Mouse (Mus musculus): Measurements from ENCODE around the gene Dscam. TPM values are rescaled to one million over a fixed set of nuclear protein-coding genes. Genes with fewer than 3 reads are reported as not detected.

Dscam gene
- polyA plus RNA-seq, 1 experiment, result 0.13 TPM

DNA sequence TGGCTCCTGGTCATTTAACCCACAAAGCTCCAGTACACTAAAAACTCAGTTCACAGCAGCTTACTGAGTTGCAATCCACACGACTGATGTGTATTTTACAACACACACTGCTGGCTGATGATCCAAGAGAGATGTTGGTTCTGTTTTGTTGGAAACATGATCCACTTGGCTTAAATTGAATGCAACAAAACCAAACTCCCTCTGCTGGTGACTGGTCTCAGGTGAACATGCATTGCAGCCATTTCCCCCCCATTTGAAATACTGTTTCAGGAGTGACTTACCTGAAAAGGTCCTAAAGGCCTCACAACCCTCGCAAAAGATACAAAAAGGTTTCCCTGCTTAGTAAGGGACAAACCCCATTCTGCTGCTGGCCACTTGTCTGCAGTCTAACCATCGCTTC lies 156.2 kb downstream of the Dscam start:
- H3K4me1 ChIP-seq (ENCODE audit: control insufficient read depth, insufficient read depth, low read length), result no peaks in the 10 kb centered on the region
- no peak overlapping the region for H3K9ac ChIP-seq (ENCODE audit: low read depth, poor library complexity, severe bottlenecking)
- no peak overlapping the region for H3K27ac ChIP-seq (ENCODE audit: insufficient read depth, low read length)
- TF ChIP-seq CTCF (IDR thresholded peaks at IDR 0.05; ENCODE audit: low read depth, low read length) (no peak), EP300 (IDR thresholded peaks at IDR 0.05; ENCODE audit: insufficient read depth, low read depth, low read length) (no peak), POLR2A (IDR thresholded peaks at IDR 0.05; ENCODE audit: insufficient read depth, low read length) (no peak)
- no peaks in the 10 kb centered on the region for H3K27me3 ChIP-seq (ENCODE audit: control insufficient read depth, insufficient read depth, low read length, poor library complexity, severe bottlenecking)
- H3K36me3 ChIP-seq (ENCODE audit: control insufficient read depth, insufficient read depth, low read length, poor library complexity, severe bottlenecking), result no peaks in the 10 kb centered on the region
- no peak overlapping the region for H3K4me3 ChIP-seq (ENCODE audit: low read depth, low read length)
- no peaks in the 10 kb centered on the region for H3K9me3 ChIP-seq (replicated peaks; ENCODE audit: control insufficient read depth, insufficient read depth, low read length, poor library complexity, severe bottlenecking)

DNA sequence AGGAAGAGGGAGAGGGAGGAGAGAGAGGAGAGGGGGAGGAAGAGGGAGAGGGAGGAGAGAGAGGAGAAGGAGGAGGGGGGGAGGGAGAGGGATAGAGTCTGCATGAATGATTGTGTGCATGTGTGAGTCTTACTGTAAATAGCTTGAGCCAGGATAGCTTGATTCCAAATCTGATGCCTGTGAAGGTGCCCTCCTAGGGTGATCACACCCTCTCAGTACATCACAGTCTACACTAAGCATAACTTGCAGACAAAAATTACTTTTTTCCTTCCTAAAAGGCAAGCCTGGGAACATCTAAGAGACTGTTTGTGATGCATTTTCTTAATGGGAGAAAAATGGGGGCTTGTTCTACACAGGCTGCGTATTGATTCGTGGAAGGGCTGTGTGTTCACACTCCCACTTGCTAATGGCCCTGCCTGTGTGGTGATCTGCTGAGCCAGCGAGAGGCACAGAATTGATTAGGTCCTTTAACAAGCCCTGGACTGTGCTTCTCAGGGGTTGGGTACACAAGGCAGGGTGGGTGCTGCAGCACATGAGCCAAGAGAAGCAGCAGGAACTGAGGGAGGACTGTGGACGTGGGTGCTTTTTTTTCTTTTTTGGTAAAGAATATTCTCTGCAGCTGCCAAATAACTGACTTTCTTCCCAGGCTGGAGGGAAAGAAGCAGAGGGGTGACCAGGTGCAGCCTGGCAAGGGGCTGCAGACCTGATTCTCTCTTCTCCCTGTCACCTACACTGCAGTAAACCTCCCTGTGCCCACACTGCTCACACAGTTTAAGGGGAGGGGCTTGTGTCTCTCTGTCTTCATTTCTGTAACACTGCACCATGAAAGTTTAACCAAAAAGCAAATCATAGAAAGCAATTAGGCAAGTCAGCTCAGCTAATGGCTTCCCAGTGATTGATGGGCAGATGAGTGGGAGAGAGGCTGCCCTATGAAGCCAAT lies 161.2 kb downstream of the Dscam start:
- H3K4me1 ChIP-seq (ENCODE audit: control insufficient read depth, insufficient read depth, low read length), result no peaks in the 10 kb centered on the region
- no peak overlapping the region for H3K4me3 ChIP-seq (ENCODE audit: low read depth, low read length)
- no peak overlapping the region for H3K9ac ChIP-seq (ENCODE audit: low read depth, poor library complexity, severe bottlenecking)
- H3K27me3 ChIP-seq (ENCODE audit: control insufficient read depth, insufficient read depth, low read length, poor library complexity, severe bottlenecking), result no peaks in the 10 kb centered on the region
- no peak overlapping the region for H3K27ac ChIP-seq (ENCODE audit: insufficient read depth, low read length)
- no peak for TF ChIP-seq CTCF (IDR thresholded peaks at IDR 0.05; ENCODE audit: low read depth, low read length)
- no peak for TF ChIP-seq EP300 (IDR thresholded peaks at IDR 0.05; ENCODE audit: insufficient read depth, low read depth, low read length)
- TF ChIP-seq POLR2A (IDR thresholded peaks at IDR 0.05; ENCODE audit: insufficient read depth, low read length), result no peak
- H3K36me3 ChIP-seq (ENCODE audit: control insufficient read depth, insufficient read depth, low read length, poor library complexity, severe bottlenecking), result no peaks in the 10 kb centered on the region
- H3K9me3 ChIP-seq (replicated peaks; ENCODE audit: control insufficient read depth, insufficient read depth, low read length, poor library complexity, severe bottlenecking), result no peaks in the 10 kb centered on the region

DNA sequence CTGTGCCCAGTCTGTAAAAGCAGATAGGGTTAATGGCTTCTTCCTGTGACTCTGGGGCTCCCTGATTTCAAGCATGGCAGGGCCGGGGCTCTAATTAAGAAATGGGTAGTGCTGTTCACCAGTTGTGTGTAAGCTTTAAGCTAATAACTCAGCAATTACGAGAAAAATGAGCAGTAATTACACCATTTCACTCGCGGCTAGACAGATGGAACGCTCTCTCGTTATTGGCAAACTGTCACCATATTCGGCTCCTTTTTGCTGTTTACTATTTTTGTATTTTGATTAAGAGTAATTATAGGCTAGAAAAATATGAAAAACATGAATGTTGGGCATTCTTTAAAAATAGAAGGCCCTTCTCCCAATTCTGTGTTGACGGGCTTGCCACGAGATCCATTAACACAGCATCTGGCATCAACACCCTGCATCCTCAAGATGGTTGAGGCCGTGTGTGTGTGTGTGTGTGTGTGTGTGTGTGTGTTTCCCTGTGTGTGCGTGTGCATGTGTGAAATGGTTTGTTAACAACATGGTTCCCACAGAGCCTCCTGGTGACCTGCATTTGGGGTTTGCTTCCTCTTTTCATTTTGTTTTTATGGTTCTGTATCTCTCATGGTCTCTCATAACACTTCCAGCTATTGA lies 162.5 kb downstream of the Dscam start:
- Histone ChIP-seq H3K36me3 (ENCODE audit: control insufficient read depth, insufficient read depth, low read length, poor library complexity, severe bottlenecking) (no peaks in the 10 kb centered on the region), H3K9ac (ENCODE audit: low read depth, poor library complexity, severe bottlenecking) (no peak overlapping the region), H3K27ac (ENCODE audit: insufficient read depth, low read length) (no peak overlapping the region), H3K9me3 (replicated peaks; ENCODE audit: control insufficient read depth, insufficient read depth, low read length, poor library complexity, severe bottlenecking) (no peaks in the 10 kb centered on the region), H3K27me3 (ENCODE audit: control insufficient read depth, insufficient read depth, low read length, poor library complexity, severe bottlenecking) (no peaks in the 10 kb centered on the region), H3K4me3 (ENCODE audit: low read depth, low read length) (no peak overlapping the region), H3K4me1 (ENCODE audit: control insufficient read depth, insufficient read depth, low read length) (no peaks in the 10 kb centered on the region)
- no peak for TF ChIP-seq EP300 (IDR thresholded peaks at IDR 0.05; ENCODE audit: insufficient read depth, low read depth, low read length)
- TF ChIP-seq POLR2A (IDR thresholded peaks at IDR 0.05; ENCODE audit: insufficient read depth, low read length), result no peak
- no peak for TF ChIP-seq CTCF (IDR thresholded peaks at IDR 0.05; ENCODE audit: low read depth, low read length)

DNA sequence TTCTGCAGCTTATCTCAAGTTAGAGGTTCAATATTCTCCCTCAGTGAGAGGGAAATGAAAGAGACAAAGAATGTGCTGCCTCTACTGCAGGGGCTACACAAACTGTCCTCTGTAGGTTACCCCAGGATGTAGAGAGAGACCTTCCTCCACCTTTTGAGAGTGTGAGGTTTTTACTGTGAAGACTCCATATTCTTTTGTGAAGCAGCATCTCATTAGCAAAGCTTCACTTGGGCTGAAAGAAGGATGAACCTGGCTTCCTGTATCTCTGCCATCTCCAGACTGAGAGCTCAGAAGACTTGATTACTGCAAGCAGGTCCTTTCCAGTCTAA lies 163.7 kb downstream of the Dscam start:
- Histone ChIP-seq H3K9ac (ENCODE audit: low read depth, poor library complexity, severe bottlenecking) (no peak overlapping the region), H3K27ac (ENCODE audit: insufficient read depth, low read length) (no peak overlapping the region), H3K9me3 (replicated peaks; ENCODE audit: control insufficient read depth, insufficient read depth, low read length, poor library complexity, severe bottlenecking) (no peaks in the 10 kb centered on the region), H3K36me3 (ENCODE audit: control insufficient read depth, insufficient read depth, low read length, poor library complexity, severe bottlenecking) (no peaks in the 10 kb centered on the region), H3K4me3 (ENCODE audit: low read depth, low read length) (no peak overlapping the region), H3K4me1 (ENCODE audit: control insufficient read depth, insufficient read depth, low read length) (no peaks in the 10 kb centered on the region), H3K27me3 (ENCODE audit: control insufficient read depth, insufficient read depth, low read length, poor library complexity, severe bottlenecking) (no peaks in the 10 kb centered on the region)
- TF ChIP-seq CTCF (IDR thresholded peaks at IDR 0.05; ENCODE audit: low read depth, low read length) (no peak), POLR2A (IDR thresholded peaks at IDR 0.05; ENCODE audit: insufficient read depth, low read length) (no peak), EP300 (IDR thresholded peaks at IDR 0.05; ENCODE audit: insufficient read depth, low read depth, low read length) (no peak)

DNA sequence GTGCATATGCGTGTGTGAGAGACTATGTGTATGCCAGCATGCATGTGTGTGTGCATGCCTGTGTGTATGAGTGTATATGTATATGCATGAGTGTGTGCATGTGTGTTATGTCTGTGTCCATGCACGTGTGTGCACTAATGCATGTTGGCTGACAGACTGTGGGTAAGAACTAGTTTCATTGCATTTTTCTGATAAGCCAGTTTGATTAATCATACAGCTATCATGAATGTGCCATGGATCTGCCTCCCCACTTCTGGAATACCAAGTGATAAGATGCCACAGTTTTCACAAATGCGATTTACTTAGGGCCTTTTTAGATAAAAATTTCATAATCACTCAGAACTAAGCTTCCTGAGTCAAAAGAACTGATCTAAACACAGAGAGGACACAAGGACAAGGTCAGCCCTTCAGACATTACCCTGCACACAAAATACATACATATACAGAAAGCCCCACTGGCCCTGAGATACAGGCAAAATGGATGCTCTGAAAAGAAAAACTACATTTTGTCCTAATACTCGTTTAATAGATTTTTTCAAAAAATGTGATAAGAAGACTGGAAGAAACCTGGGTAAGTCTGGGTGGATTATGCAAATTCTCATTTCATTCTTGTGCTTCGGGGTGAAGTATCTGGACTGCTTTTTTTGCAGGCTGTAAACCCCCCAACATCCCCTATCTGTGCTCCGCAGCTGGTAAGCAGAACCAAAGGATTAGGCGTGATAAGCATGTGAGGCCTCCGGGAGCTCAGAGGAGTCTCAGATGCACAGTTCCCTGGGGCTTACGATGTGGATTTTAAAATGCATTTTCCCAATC lies 164.3 kb downstream of the Dscam start:
- Histone ChIP-seq H3K27me3 (ENCODE audit: control insufficient read depth, insufficient read depth, low read length, poor library complexity, severe bottlenecking) (no peaks in the 10 kb centered on the region), H3K9ac (ENCODE audit: low read depth, poor library complexity, severe bottlenecking) (no peak overlapping the region), H3K4me1 (ENCODE audit: control insufficient read depth, insufficient read depth, low read length) (no peaks in the 10 kb centered on the region), H3K4me3 (ENCODE audit: low read depth, low read length) (no peak overlapping the region), H3K9me3 (replicated peaks; ENCODE audit: control insufficient read depth, insufficient read depth, low read length, poor library complexity, severe bottlenecking) (no peaks in the 10 kb centered on the region), H3K27ac (ENCODE audit: insufficient read depth, low read length) (no peak overlapping the region), H3K36me3 (ENCODE audit: control insufficient read depth, insufficient read depth, low read length, poor library complexity, severe bottlenecking) (no peaks in the 10 kb centered on the region)
- TF ChIP-seq EP300 (IDR thresholded peaks at IDR 0.05; ENCODE audit: insufficient read depth, low read depth, low read length), result no peak
- no peak for TF ChIP-seq CTCF (IDR thresholded peaks at IDR 0.05; ENCODE audit: low read depth, low read length)
- no peak for TF ChIP-seq POLR2A (IDR thresholded peaks at IDR 0.05; ENCODE audit: insufficient read depth, low read length)
